Mouse (Mus musculus): ENCODE results near the gene Dgkk. TPM values are rescaled to one million over a fixed set of nuclear protein-coding genes. Genes with fewer than 3 reads are reported as not detected.
A peak's percentile ranks its signal among the peaks of the same experiment; 100 is the strongest.
"Not testable (repeated sequence)": the region's sequence is repeated elsewhere in the genome, so short reads cannot be mapped to it uniquely, and the experiment has no call there.

Dgkk gene
- polyA plus RNA-seq (2015; fragmentation: Nextera tagmentation; extraction: Ambion mirVana): 2.7 and 3.0 TPM in 2 replicates

GRCm38 (mm10) chrX:6779006-6779405 lies at the start of gene Dgkk:
TSS of gene Dgkk (plus strand) at chrX:6779306.
- not testable (repeated sequence) for H3K4me1 ChIP-seq; H3K9me3 ChIP-seq (replicated peaks); H3K27ac ChIP-seq (replicated peaks); ATAC-seq (ENCODE audit: low FRiP score); H3K36me3 ChIP-seq; H3K9ac ChIP-seq (replicated peaks); H3K27me3 ChIP-seq (replicated peaks)
- WGBS: 34% methylated on average over 18 of the region's 30 CpGs
- Histone ChIP-seq H3K4me3 (replicated peaks) (peak within 1 kb of the TSS; percentile 41), H3K4me2 (peak within 1 kb of the TSS; percentile 65)

- 54% methylated on average over 3 of the region's 3 CpGs for WGBS
- no peak for ATAC-seq (ENCODE audit: low FRiP score)
- H3K9ac ChIP-seq (replicated peaks): no peak overlapping the region
- no peaks in the 10 kb centered on the region for H3K4me1 ChIP-seq
- no peaks in the 10 kb centered on the region for H3K27me3 ChIP-seq (replicated peaks)
- H3K4me3 ChIP-seq (replicated peaks): no peak overlapping the region
- H3K4me2 ChIP-seq: no peak overlapping the region
- H3K36me3 ChIP-seq: no peaks in the 10 kb centered on the region
- H3K9me3 ChIP-seq (replicated peaks): no peaks in the 10 kb centered on the region
- H3K27ac ChIP-seq (replicated peaks): no peak overlapping the region
Measured at GRCm38 (mm10) chrX:6733998-6734397, 45.1 kb upstream of the Dgkk start.

GRCm38 (mm10) chrX:6750714-6751113 lies 28.4 kb upstream of the Dgkk start:
- Histone ChIP-seq H3K4me1 (no peaks in the 10 kb centered on the region; the same call in 1 of the 2 replicates), H3K27ac (replicated peaks) (no peak overlapping the region), H3K4me3 (replicated peaks) (no peak overlapping the region), H3K27me3 (replicated peaks) (no peaks in the 10 kb centered on the region), H3K9ac (replicated peaks) (no peak overlapping the region), H3K4me2 (no peak overlapping the region), H3K9me3 (replicated peaks) (no peaks in the 10 kb centered on the region), H3K36me3 (no peaks in the 10 kb centered on the region)
- WGBS: 62% methylated on average over 1 of the region's 1 CpGs
- ATAC-seq (ENCODE audit: low FRiP score): no peak

GRCm38 (mm10) chrX:6751549-6752047 lies 27.5 kb upstream of the Dgkk start:
- no peaks in the 10 kb centered on the region for H3K27me3 ChIP-seq (replicated peaks)
- H3K4me3 ChIP-seq (replicated peaks): no peak overlapping the region
- no peak overlapping the region for H3K9ac ChIP-seq (replicated peaks)
- no peaks in the 10 kb centered on the region for H3K9me3 ChIP-seq (replicated peaks)
- no peaks in the 10 kb centered on the region for H3K36me3 ChIP-seq
- H3K4me1 ChIP-seq: no peaks in the 10 kb centered on the region; the same call in 1 of the 2 replicates
- 40% methylated on average over 6 of the region's 6 CpGs for WGBS
- no peak overlapping the region for H3K4me2 ChIP-seq
- no peak for ATAC-seq (ENCODE audit: low FRiP score)
- H3K27ac ChIP-seq (replicated peaks): no peak overlapping the region

GRCm38 (mm10) chrX:6777489-6778249 lies 1.4 kb upstream of the Dgkk start:
- Histone ChIP-seq H3K27me3 (replicated peaks) (peaks cover 10% of the 10 kb centered on the region; the same call in 1 of the 2 replicates), H3K4me3 (replicated peaks) (peak overlapping the region; percentile 41), H3K4me1 (no peaks in the 10 kb centered on the region; the same call in 1 of the 2 replicates), H3K36me3 (no peaks in the 10 kb centered on the region), H3K9me3 (replicated peaks) (no peaks in the 10 kb centered on the region), H3K4me2 (peak overlapping the region; percentile 65), H3K27ac (replicated peaks) (no peak overlapping the region), H3K9ac (replicated peaks) (no peak overlapping the region)
- 21% methylated on average over 13 of the region's 13 CpGs for WGBS
- ATAC-seq (ENCODE audit: low FRiP score): peak; percentile 74; the same call in 1 of the 2 replicates

- peak overlapping the region; percentile 41 for H3K4me3 ChIP-seq (replicated peaks)
- peak; percentile 88 for ATAC-seq (ENCODE audit: low FRiP score)
- no peak overlapping the region for H3K27ac ChIP-seq (replicated peaks)
- no peak overlapping the region; the same call in 1 of the 2 replicates for H3K9ac ChIP-seq (replicated peaks)
- H3K4me2 ChIP-seq: peak overlapping the region; percentile 65
- WGBS: 22% methylated on average over 24 of the region's 24 CpGs
- peaks cover 10% of the 10 kb centered on the region; the same call in 1 of the 2 replicates for H3K27me3 ChIP-seq (replicated peaks)
- H3K4me1 ChIP-seq: no peaks in the 10 kb centered on the region; the same call in 1 of the 2 replicates
- no peaks in the 10 kb centered on the region for H3K9me3 ChIP-seq (replicated peaks)
- no peaks in the 10 kb centered on the region for H3K36me3 ChIP-seq
Measured at GRCm38 (mm10) chrX:6778250-6778637, 862 bp upstream of the Dgkk start.

- no peaks in the 10 kb centered on the region for H3K9me3 ChIP-seq (replicated peaks)
- H3K4me1 ChIP-seq: no peaks in the 10 kb centered on the region; the same call in 1 of the 2 replicates
- no peaks in the 10 kb centered on the region for H3K36me3 ChIP-seq
- peak; percentile 31; the same call in 1 of the 2 replicates for ATAC-seq (ENCODE audit: low FRiP score)
- H3K27ac ChIP-seq (replicated peaks): no peak overlapping the region
- H3K4me3 ChIP-seq (replicated peaks): peak overlapping the region; percentile 24
- H3K27me3 ChIP-seq (replicated peaks): peaks cover 10% of the 10 kb centered on the region; the same call in 1 of the 2 replicates
- WGBS: 30% methylated on average over 16 of the region's 16 CpGs
- no peak overlapping the region for H3K9ac ChIP-seq (replicated peaks)
- peak overlapping the region; percentile 51 for H3K4me2 ChIP-seq
Measured at GRCm38 (mm10) chrX:6779969-6780539, 948 bp downstream of the Dgkk start.

GRCm38 (mm10) chrX:6832553-6832952 lies 53.4 kb downstream of the Dgkk start:
- Histone ChIP-seq H3K27me3 (replicated peaks) (no peaks in the 10 kb centered on the region), H3K9ac (replicated peaks) (no peak overlapping the region), H3K9me3 (replicated peaks) (no peaks in the 10 kb centered on the region), H3K4me2 (no peak overlapping the region), H3K4me3 (replicated peaks) (no peak overlapping the region), H3K4me1 (no peaks in the 10 kb centered on the region), H3K27ac (replicated peaks) (no peak overlapping the region), H3K36me3 (no peaks in the 10 kb centered on the region)
- 26% methylated on average over 2 of the region's 2 CpGs for WGBS
- no peak for ATAC-seq (ENCODE audit: low FRiP score)

GRCm38 (mm10) chrX:6853466-6853865 lies 74.4 kb downstream of the Dgkk start:
- H3K9ac ChIP-seq (replicated peaks): no peak overlapping the region
- 70% methylated on average over 3 of the region's 3 CpGs for WGBS
- no peaks in the 10 kb centered on the region for H3K9me3 ChIP-seq (replicated peaks)
- no peak for ATAC-seq (ENCODE audit: low FRiP score)
- no peak overlapping the region for H3K4me3 ChIP-seq (replicated peaks)
- H3K36me3 ChIP-seq: no peaks in the 10 kb centered on the region
- H3K27ac ChIP-seq (replicated peaks): no peak overlapping the region
- no peaks in the 10 kb centered on the region for H3K27me3 ChIP-seq (replicated peaks)
- no peaks in the 10 kb centered on the region for H3K4me1 ChIP-seq
- no peak overlapping the region for H3K4me2 ChIP-seq

- no peak overlapping the region for H3K9ac ChIP-seq (replicated peaks)
- H3K4me3 ChIP-seq (replicated peaks): no peak overlapping the region
- H3K4me2 ChIP-seq: no peak overlapping the region
- no peaks in the 10 kb centered on the region for H3K4me1 ChIP-seq
- no peak for ATAC-seq (ENCODE audit: low FRiP score)
- no peaks in the 10 kb centered on the region for H3K27me3 ChIP-seq (replicated peaks)
- no peak overlapping the region for H3K27ac ChIP-seq (replicated peaks)
- WGBS: 93% methylated on average over 5 of the region's 5 CpGs
- no peaks in the 10 kb centered on the region for H3K36me3 ChIP-seq
- no peaks in the 10 kb centered on the region for H3K9me3 ChIP-seq (replicated peaks)
Measured at GRCm38 (mm10) chrX:6854136-6854535, 75.0 kb downstream of the Dgkk start.

GRCm38 (mm10) chrX:6893933-6894332 lies 114.8 kb downstream of the Dgkk start:
- H3K4me2 ChIP-seq: no peak overlapping the region
- 22% methylated on average over 5 of the region's 5 CpGs for WGBS
- no peak for ATAC-seq (ENCODE audit: low FRiP score)

GRCm38 (mm10) chrX:6911047-6911446 lies 131.9 kb downstream of the Dgkk start:
- H3K27ac ChIP-seq (replicated peaks): no peak overlapping the region
- no peaks in the 10 kb centered on the region for H3K4me1 ChIP-seq
- no peak overlapping the region for H3K9ac ChIP-seq (replicated peaks)
- H3K9me3 ChIP-seq (replicated peaks): no peaks in the 10 kb centered on the region
- H3K4me3 ChIP-seq (replicated peaks): no peak overlapping the region
- 92% methylated on average over 2 of the region's 2 CpGs for WGBS
- no peaks in the 10 kb centered on the region for H3K36me3 ChIP-seq
- no peaks in the 10 kb centered on the region for H3K27me3 ChIP-seq (replicated peaks)
- H3K4me2 ChIP-seq: no peak overlapping the region
- ATAC-seq (ENCODE audit: low FRiP score): no peak

More at GRCm38 (mm10) chrX:6893933-6894332, 114.8 kb downstream of the Dgkk start:
- H3K4me1 ChIP-seq: no peaks in the 10 kb centered on the region
- H3K9me3 ChIP-seq (replicated peaks): no peaks in the 10 kb centered on the region
- no peaks in the 10 kb centered on the region for H3K27me3 ChIP-seq (replicated peaks)
- H3K9ac ChIP-seq (replicated peaks): no peak overlapping the region
- H3K4me3 ChIP-seq (replicated peaks): no peak overlapping the region
- no peak overlapping the region for H3K27ac ChIP-seq (replicated peaks)
- H3K36me3 ChIP-seq: no peaks in the 10 kb centered on the region
